Mouse (Mus musculus): ENCODE measurements at regions not wholly inside any gene's neighbourhood (a gene's known extent, or its start where the extent isn't known, plus 50 kb on each side); places are given as distances from the start of the nearest gene placed in this dataset.

GRCm38 (mm10) chr1:167979187-167979586 lies 290.1 kb downstream of the Lmx1a start:
- Histone ChIP-seq H3K9me3 (ENCODE audit: control insufficient read depth, low read length) (no peaks in the 10 kb centered on the region), H3K4me3 (replicated peaks; ENCODE audit: low read length) (no peak overlapping the region), H3K36me3 (replicated peaks; ENCODE audit: control insufficient read depth, insufficient read depth) (no peaks in the 10 kb centered on the region), H3K4me2 (replicated peaks) (no peak overlapping the region), H3K4me1 (replicated peaks; ENCODE audit: control insufficient read depth, insufficient read depth, low read length) (no peaks in the 10 kb centered on the region), H3K9ac (no peak overlapping the region), H3K27me3 (ENCODE audit: control insufficient read depth, insufficient read depth, low read length) (no peaks in the 10 kb centered on the region), H3K27ac (no peak overlapping the region)
- no peak for ATAC-seq (ENCODE audit: low FRiP score)
- DNase-seq (ENCODE audit: low spot score), result no peak
- WGBS, result 81% methylated on average over 3 of the region's 3 CpGs

GRCm38 (mm10) chr1:167979588-167979987 lies 290.6 kb downstream of the Lmx1a start:
- Histone ChIP-seq H3K4me3 (replicated peaks; ENCODE audit: low read length) (no peak overlapping the region), H3K4me1 (replicated peaks; ENCODE audit: control insufficient read depth, insufficient read depth, low read length) (no peaks in the 10 kb centered on the region), H3K9ac (no peak overlapping the region), H3K27me3 (ENCODE audit: control insufficient read depth, insufficient read depth, low read length) (no peaks in the 10 kb centered on the region), H3K9me3 (ENCODE audit: control insufficient read depth, low read length) (no peaks in the 10 kb centered on the region), H3K27ac (no peak overlapping the region), H3K36me3 (replicated peaks; ENCODE audit: control insufficient read depth, insufficient read depth) (no peaks in the 10 kb centered on the region), H3K4me2 (replicated peaks) (no peak overlapping the region)
- 91% methylated on average over 5 of the region's 5 CpGs for WGBS
- no peak for DNase-seq (ENCODE audit: low spot score)
- ATAC-seq (ENCODE audit: low FRiP score), result no peak

- no peak overlapping the region for H3K4me3 ChIP-seq (replicated peaks; ENCODE audit: low read length)
- H3K4me1 ChIP-seq (replicated peaks; ENCODE audit: control insufficient read depth, insufficient read depth, low read length), result no peaks in the 10 kb centered on the region
- no peak overlapping the region for H3K4me2 ChIP-seq (replicated peaks)
- no peak for DNase-seq (ENCODE audit: low spot score)
- H3K36me3 ChIP-seq (replicated peaks; ENCODE audit: control insufficient read depth, insufficient read depth), result no peaks in the 10 kb centered on the region
- no peak for ATAC-seq (ENCODE audit: low FRiP score)
- H3K27me3 ChIP-seq (ENCODE audit: control insufficient read depth, insufficient read depth, low read length), result no peaks in the 10 kb centered on the region
- H3K9me3 ChIP-seq (ENCODE audit: control insufficient read depth, low read length), result no peaks in the 10 kb centered on the region
- no peak overlapping the region for H3K9ac ChIP-seq
- no peak overlapping the region for H3K27ac ChIP-seq
- WGBS, result 94% methylated on average over 2 of the region's 2 CpGs
These were observed 292.3 kb downstream of the Lmx1a start for GRCm38 (mm10) chr1:167981292-167981691.

GRCm38 (mm10) chr1:168007456-168007855 lies 318.4 kb downstream of the Lmx1a start:
- Histone ChIP-seq H3K27me3 (ENCODE audit: control insufficient read depth, insufficient read depth, low read length) (no peaks in the 10 kb centered on the region), H3K36me3 (replicated peaks; ENCODE audit: control insufficient read depth, insufficient read depth) (no peaks in the 10 kb centered on the region), H3K4me3 (replicated peaks; ENCODE audit: low read length) (no peak overlapping the region), H3K9me3 (ENCODE audit: control insufficient read depth, low read length) (no peaks in the 10 kb centered on the region), H3K4me1 (replicated peaks; ENCODE audit: control insufficient read depth, insufficient read depth, low read length) (no peaks in the 10 kb centered on the region), H3K9ac (no peak overlapping the region), H3K4me2 (replicated peaks) (no peak overlapping the region), H3K27ac (no peak overlapping the region)
- WGBS, result 82% methylated on average over 3 of the region's 3 CpGs
- no peak for DNase-seq (ENCODE audit: low spot score)
- no peak for ATAC-seq (ENCODE audit: low FRiP score)

GRCm38 (mm10) chr1:168008216-168008615 lies 319.2 kb downstream of the Lmx1a start:
- Histone ChIP-seq H3K9me3 (ENCODE audit: control insufficient read depth, low read length) (no peaks in the 10 kb centered on the region), H3K9ac (no peak overlapping the region), H3K27ac (no peak overlapping the region), H3K36me3 (replicated peaks; ENCODE audit: control insufficient read depth, insufficient read depth) (no peaks in the 10 kb centered on the region), H3K4me1 (replicated peaks; ENCODE audit: control insufficient read depth, insufficient read depth, low read length) (no peaks in the 10 kb centered on the region), H3K4me2 (replicated peaks) (no peak overlapping the region), H3K4me3 (replicated peaks; ENCODE audit: low read length) (no peak overlapping the region), H3K27me3 (ENCODE audit: control insufficient read depth, insufficient read depth, low read length) (no peaks in the 10 kb centered on the region)
- 88% methylated on average over 1 of the region's 1 CpGs for WGBS
- no peak for ATAC-seq (ENCODE audit: low FRiP score)
- no peak for DNase-seq (ENCODE audit: low spot score)

- no peak for DNase-seq (ENCODE audit: low spot score)
These were observed 321.4 kb downstream of the Lmx1a start for GRCm38 (mm10) chr1:168010416-168010815.

GRCm38 (mm10) chr1:168012069-168012468 lies 323.0 kb downstream of the Lmx1a start:
- DNase-seq (ENCODE audit: low spot score), result no peak
- H3K36me3 ChIP-seq (replicated peaks; ENCODE audit: control insufficient read depth, insufficient read depth), result no peaks in the 10 kb centered on the region
- WGBS, result 82% methylated on average over 4 of the region's 4 CpGs
- no peak overlapping the region for H3K9ac ChIP-seq
- H3K4me2 ChIP-seq (replicated peaks), result no peak overlapping the region
- no peak overlapping the region for H3K27ac ChIP-seq
- no peaks in the 10 kb centered on the region for H3K9me3 ChIP-seq (ENCODE audit: control insufficient read depth, low read length)
- no peak for ATAC-seq (ENCODE audit: low FRiP score)
- no peaks in the 10 kb centered on the region for H3K4me1 ChIP-seq (replicated peaks; ENCODE audit: control insufficient read depth, insufficient read depth, low read length)
- H3K4me3 ChIP-seq (replicated peaks; ENCODE audit: low read length), result no peak overlapping the region
- no peaks in the 10 kb centered on the region for H3K27me3 ChIP-seq (ENCODE audit: control insufficient read depth, insufficient read depth, low read length)

More at GRCm38 (mm10) chr1:168010416-168010815, 321.4 kb downstream of the Lmx1a start:
- Histone ChIP-seq H3K27me3 (ENCODE audit: control insufficient read depth, insufficient read depth, low read length) (no peaks in the 10 kb centered on the region), H3K36me3 (replicated peaks; ENCODE audit: control insufficient read depth, insufficient read depth) (no peaks in the 10 kb centered on the region), H3K4me1 (replicated peaks; ENCODE audit: control insufficient read depth, insufficient read depth, low read length) (no peaks in the 10 kb centered on the region), H3K4me2 (replicated peaks) (no peak overlapping the region), H3K4me3 (replicated peaks; ENCODE audit: low read length) (no peak overlapping the region), H3K9me3 (ENCODE audit: control insufficient read depth, low read length) (no peaks in the 10 kb centered on the region), H3K27ac (no peak overlapping the region), H3K9ac (no peak overlapping the region)
- 49% methylated on average over 5 of the region's 5 CpGs for WGBS
- ATAC-seq (ENCODE audit: low FRiP score), result no peak

- H3K9ac ChIP-seq, result no peak overlapping the region
- ATAC-seq (ENCODE audit: low FRiP score) (no peak), DNase-seq (ENCODE audit: low spot score) (no peak)
- H3K9me3 ChIP-seq (ENCODE audit: control insufficient read depth, low read length), result no peaks in the 10 kb centered on the region
- H3K27ac ChIP-seq, result no peak overlapping the region
- WGBS, result 88% methylated on average over 5 of the region's 5 CpGs
- no peaks in the 10 kb centered on the region for H3K4me1 ChIP-seq (replicated peaks; ENCODE audit: control insufficient read depth, insufficient read depth, low read length)
- H3K36me3 ChIP-seq (replicated peaks; ENCODE audit: control insufficient read depth, insufficient read depth), result no peaks in the 10 kb centered on the region
- no peaks in the 10 kb centered on the region for H3K27me3 ChIP-seq (ENCODE audit: control insufficient read depth, insufficient read depth, low read length)
- no peak overlapping the region for H3K4me2 ChIP-seq (replicated peaks)
- no peak overlapping the region for H3K4me3 ChIP-seq (replicated peaks; ENCODE audit: low read length)
These were observed 323.6 kb downstream of the Lmx1a start for GRCm38 (mm10) chr1:168012611-168013010.

GRCm38 (mm10) chr1:168016375-168016890 lies 327.4 kb downstream of the Lmx1a start:
- 86% methylated on average over 5 of the region's 5 CpGs for WGBS
- Histone ChIP-seq H3K4me3 (replicated peaks; ENCODE audit: low read length) (no peak overlapping the region), H3K4me2 (replicated peaks) (no peak overlapping the region), H3K9me3 (ENCODE audit: control insufficient read depth, low read length) (no peaks in the 10 kb centered on the region), H3K27ac (no peak overlapping the region), H3K4me1 (replicated peaks; ENCODE audit: control insufficient read depth, insufficient read depth, low read length) (no peaks in the 10 kb centered on the region), H3K36me3 (replicated peaks; ENCODE audit: control insufficient read depth, insufficient read depth) (no peaks in the 10 kb centered on the region), H3K27me3 (ENCODE audit: control insufficient read depth, insufficient read depth, low read length) (no peaks in the 10 kb centered on the region), H3K9ac (no peak overlapping the region)
- no peak for ATAC-seq (ENCODE audit: low FRiP score)
- DNase-seq (ENCODE audit: low spot score), result no peak

GRCm38 (mm10) chr1:168026481-168026880 lies 337.4 kb downstream of the Lmx1a start:
- DNase-seq (ENCODE audit: low spot score) (no peak), ATAC-seq (ENCODE audit: low FRiP score) (no peak)
- Histone ChIP-seq H3K9me3 (ENCODE audit: control insufficient read depth, low read length) (no peaks in the 10 kb centered on the region), H3K27ac (no peak overlapping the region), H3K4me2 (replicated peaks) (no peak overlapping the region), H3K36me3 (replicated peaks; ENCODE audit: control insufficient read depth, insufficient read depth) (no peaks in the 10 kb centered on the region), H3K9ac (no peak overlapping the region), H3K4me3 (replicated peaks; ENCODE audit: low read length) (no peak overlapping the region), H3K27me3 (ENCODE audit: control insufficient read depth, insufficient read depth, low read length) (no peaks in the 10 kb centered on the region), H3K4me1 (replicated peaks; ENCODE audit: control insufficient read depth, insufficient read depth, low read length) (no peaks in the 10 kb centered on the region)
- 83% methylated on average over 3 of the region's 3 CpGs for WGBS
